Mouse (Mus musculus): ENCODE data around the gene Dtx4.

DNA sequence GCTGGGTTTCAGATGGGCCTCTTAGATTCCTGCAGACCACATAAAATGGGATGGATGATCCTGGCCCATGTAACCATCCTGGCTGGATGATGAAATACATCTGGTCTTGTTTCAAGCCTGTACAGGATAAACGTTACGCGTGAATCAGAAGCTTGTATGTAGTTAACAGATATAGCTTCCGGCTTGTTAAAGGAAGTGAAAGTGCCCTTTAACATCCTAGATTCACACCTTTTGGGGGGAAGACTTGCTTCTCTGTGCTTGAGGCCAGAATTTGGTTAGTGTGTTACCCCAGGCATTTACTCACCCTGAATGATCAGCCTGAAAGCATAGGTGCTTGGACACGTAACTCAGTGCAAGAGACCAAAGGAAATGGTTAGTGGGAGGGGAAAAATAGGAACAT is 74.2 kb downstream of the Dtx4 start:
- TF ChIP-seq CTCF (IDR thresholded peaks at IDR 0.05; ENCODE audit: borderline replicate concordance, control insufficient read depth, extremely low read depth, insufficient read depth, low read length, poor library complexity) (no peak), POLR2A (IDR thresholded peaks at IDR 0.05; ENCODE audit: control insufficient read depth, extremely low read depth, insufficient read depth, low read length, poor library complexity) (no peak)

Measured in thymus, adult 2 months (tissue).